Comparison of ENCODE assay signal across 49 mouse cellular contexts in genomic region chr5:151379210-151379609, GRCm38 (mm10). TPM values are rescaled to one million over a fixed set of nuclear protein-coding genes. Genes with fewer than 3 reads are reported as not detected.
"Had no signal": no experiment of that assay in that cellular context is flagged by ENCODE, and none has a peak within 500 bp of the region (broad histone marks: within the 10 kb centered on the region; RNA-seq: fewer than 3 reads in every experiment).

No protein-coding gene starts in this region.

- H3K36me3 ChIP-seq: heart, embryonic 10.5 days; heart, embryonic 12.5 days; heart, embryonic 13.5 days; heart, embryonic 15.5 days; hindbrain, embryonic 10.5 days; hindbrain, embryonic 12.5 days; hindbrain, embryonic 13.5 days; hindbrain, embryonic 15.5 days; intestine, embryonic 15.5 days; kidney, embryonic 15.5 days had no signal

- H3K27me3 ChIP-seq: heart, embryonic 12.5 days; heart, embryonic 13.5 days; heart, embryonic 15.5 days; hindbrain, embryonic 12.5 days; hindbrain, embryonic 13.5 days; hindbrain, embryonic 15.5 days; intestine, embryonic 15.5 days; kidney, embryonic 15.5 days had no signal

- H3K9ac ChIP-seq: heart, embryonic 12.5 days; heart, embryonic 13.5 days; heart, embryonic 15.5 days; hindbrain, embryonic 12.5 days; hindbrain, embryonic 13.5 days; hindbrain, embryonic 14.5 days; hindbrain, embryonic 15.5 days; intestine, embryonic 15.5 days; kidney, embryonic 15.5 days had no signal

- ATAC-seq: hindbrain, embryonic 16.5 days; hindbrain, postnatal 0 days; inflammation-experienced regulatory T-cells, adult 6 months; intestine, embryonic 15.5 days; intestine, embryonic 16.5 days; intestine, postnatal 0 days had no signal

- H3K27ac ChIP-seq: heart, embryonic 10.5 days; heart, embryonic 13.5 days; heart, embryonic 15.5 days; hindbrain, embryonic 10.5 days; hindbrain, embryonic 12.5 days; hindbrain, embryonic 13.5 days; hindbrain, embryonic 14.5 days; hindbrain, embryonic 15.5 days; hindbrain, postnatal 0 days; intestine, embryonic 15.5 days; kidney, embryonic 15.5 days; kidney, postnatal 0 days; layer of hippocampus, adult 2 months had no signal

- H3K4me1 ChIP-seq: heart, embryonic 10.5 days; heart, embryonic 12.5 days; heart, embryonic 13.5 days; heart, embryonic 15.5 days; hindbrain, embryonic 10.5 days; hindbrain, embryonic 12.5 days; hindbrain, embryonic 13.5 days; hindbrain, embryonic 15.5 days; intestine, embryonic 15.5 days; kidney, embryonic 15.5 days had no signal

- H3K4me3 ChIP-seq: heart, embryonic 10.5 days; heart, embryonic 12.5 days; heart, embryonic 13.5 days; heart, embryonic 15.5 days; hindbrain, embryonic 10.5 days; hindbrain, embryonic 12.5 days; hindbrain, embryonic 13.5 days; hindbrain, embryonic 15.5 days; intestine, embryonic 15.5 days; kidney, embryonic 15.5 days; layer of hippocampus, adult 2 months had no signal

- H3K9me3 ChIP-seq: heart, embryonic 12.5 days; heart, embryonic 13.5 days; heart, embryonic 15.5 days; hindbrain, embryonic 10.5 days; hindbrain, embryonic 12.5 days; hindbrain, embryonic 13.5 days; hindbrain, embryonic 15.5 days; intestine, embryonic 15.5 days; kidney, embryonic 15.5 days had no signal

- DNase-seq: heart, postnatal 10 days; heart, postnatal 14 days; heart, postnatal 36 days; heart, postnatal 4 days; kidney, adult 11 months; kidney, adult 18-20 months; kidney, adult 2 months; kidney, adult 8-10 months; kidney, adult 9 months; kidney, postnatal 10 days; kidney, postnatal 14 days; kidney, postnatal 25 days; kidney, postnatal 36 days; kidney, postnatal 4 days; layer of hippocampus, adult 9-11 months; layer of hippocampus, postnatal 36 days had no signal

- H3K4me2 ChIP-seq: heart, embryonic 11.5 days; heart, embryonic 12.5 days; heart, embryonic 13.5 days; heart, embryonic 15.5 days; hindbrain, embryonic 12.5 days; hindbrain, embryonic 13.5 days; hindbrain, embryonic 14.5 days; hindbrain, embryonic 15.5 days; intestine, embryonic 15.5 days; kidney, embryonic 15.5 days had no signal

RNA-seq across cellular contexts. Expression of gene Gm42906, which starts 48.8 kb away (rescaled TPM):
- total RNA-seq: heart, postnatal 4 days; hematopoietic stem cell, adult 5-6 weeks; hindbrain, postnatal 0 days; layer of hippocampus, adult 18-20 months; layer of hippocampus, adult 2 months; layer of hippocampus, adult 8-10 months; layer of hippocampus, postnatal 10 days; layer of hippocampus, postnatal 14 days; layer of hippocampus, postnatal 25 days; layer of hippocampus, postnatal 36 days had no signal
- polyA plus RNA-seq: heart, embryonic 10.5 days; heart, embryonic 11.5 days; heart, embryonic 12.5 days; heart, embryonic 13.5 days; heart, embryonic 14.5 days; heart, embryonic 16.5 days; heart, postnatal 0 days; hindbrain, embryonic 10.5 days; hindbrain, embryonic 11.5 days; hindbrain, embryonic 12.5 days; hindbrain, embryonic 13.5 days; hindbrain, embryonic 14.5 days; hindbrain, embryonic 15.5 days; hindbrain, embryonic 16.5 days; hindbrain, postnatal 0 days; inflammation-experienced regulatory T-cells, adult 6 months; intestine, embryonic 14.5 days; intestine, embryonic 15.5 days; intestine, embryonic 16.5 days; intestine, postnatal 0 days; kidney, adult 2 months; kidney, embryonic 14.5 days; kidney, embryonic 15.5 days; kidney, embryonic 16.5 days; kidney, postnatal 0 days; large intestine, adult 2 months had no signal
